12 mouse cellular contexts compared by ENCODE assay signal in the genomic region with DNA sequence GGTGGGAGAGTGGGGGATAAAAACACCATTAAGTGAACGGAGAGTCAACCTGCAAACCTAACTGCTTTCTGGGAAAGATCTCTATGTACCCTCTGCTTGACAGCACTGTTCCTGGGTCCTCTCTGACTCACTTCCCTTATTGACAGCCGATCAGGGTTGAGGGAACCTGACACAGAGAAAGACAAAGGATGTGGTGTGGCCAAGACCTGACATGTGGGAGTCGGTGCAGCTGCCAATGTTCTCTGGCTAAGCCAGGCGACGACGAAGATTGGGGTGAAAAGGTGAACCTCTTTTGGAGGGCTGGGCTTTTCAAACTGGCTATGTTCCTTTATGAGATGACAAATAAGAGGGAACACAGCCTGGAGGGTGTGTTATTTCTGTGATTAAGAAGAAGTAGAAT.
DNase-seq lines count a peak whose midpoint lies in the region; ATAC-seq lines count a peak whose summit lies in the region.
"Had no signal": no experiment of that assay in that cellular context is flagged by ENCODE, and none has a peak within 500 bp of the region (broad histone marks: within the 10 kb centered on the region; RNA-seq: fewer than 3 reads in every experiment).

No protein-coding gene starts in this region.

- H3K4me3 ChIP-seq in forebrain, embryonic 13.5 days: no peak overlapping the region
- no peak overlapping the region for H3K4me3 ChIP-seq in forebrain, embryonic 14.5 days (ENCODE audit: low read depth, low read length)
- H3K4me3 ChIP-seq in embryonic facial prominence, embryonic 10.5 days: no peak overlapping the region
- no peak overlapping the region for H3K4me3 ChIP-seq in intestine, embryonic 15.5 days (replicated peaks)
- H3K4me3 ChIP-seq: embryonic facial prominence, embryonic 15.5 days; hindbrain, embryonic 15.5 days; limb, embryonic 12.5 days had no signal

- ATAC-seq in forebrain, embryonic 13.5 days: 0 out of 2 replicates have a peak, but pooled peaks have one; percentile 38
- ATAC-seq in forebrain, embryonic 14.5 days: no peak
- ATAC-seq in intestine, embryonic 15.5 days: no peak

- WGBS in forebrain, embryonic 13.5 days: 38% methylated on average over 6 of the region's 6 CpGs
- 66% methylated on average over 6 of the region's 6 CpGs for WGBS in forebrain, embryonic 14.5 days
- WGBS in embryonic facial prominence, embryonic 10.5 days: 43% methylated on average over 6 of the region's 6 CpGs
- 45% methylated on average over 6 of the region's 6 CpGs for WGBS in intestine, embryonic 15.5 days

- no peak overlapping the region for H3K4me2 ChIP-seq in forebrain, embryonic 13.5 days
- H3K4me2 ChIP-seq in forebrain, embryonic 14.5 days (ENCODE audit: low read length): no peak overlapping the region
- no peak overlapping the region for H3K4me2 ChIP-seq in intestine, embryonic 15.5 days (replicated peaks)
- H3K4me2 ChIP-seq: embryonic facial prominence, embryonic 15.5 days; hindbrain, embryonic 15.5 days; limb, embryonic 12.5 days had no signal

- H3K4me1 ChIP-seq in forebrain, embryonic 13.5 days: no peaks in the 10 kb centered on the region
- no peaks in the 10 kb centered on the region for H3K4me1 ChIP-seq in forebrain, embryonic 14.5 days (ENCODE audit: control insufficient read depth, insufficient read depth, low read length)
- peaks cover 4% of the 10 kb centered on the region; the same call in 1 of the 2 replicates for H3K4me1 ChIP-seq in embryonic facial prominence, embryonic 10.5 days
- no peaks in the 10 kb centered on the region for H3K4me1 ChIP-seq in intestine, embryonic 15.5 days (replicated peaks)
- H3K4me1 ChIP-seq: embryonic facial prominence, embryonic 15.5 days; hindbrain, embryonic 15.5 days; limb, embryonic 12.5 days had no signal

- no peaks in the 10 kb centered on the region for H3K9me3 ChIP-seq in forebrain, embryonic 13.5 days (replicated peaks)
- no peaks in the 10 kb centered on the region for H3K9me3 ChIP-seq in forebrain, embryonic 14.5 days (replicated peaks; ENCODE audit: control insufficient read depth, low read length)
- no peaks in the 10 kb centered on the region for H3K9me3 ChIP-seq in embryonic facial prominence, embryonic 10.5 days
- H3K9me3 ChIP-seq in intestine, embryonic 15.5 days: no peaks in the 10 kb centered on the region
- H3K9me3 ChIP-seq: embryonic facial prominence, embryonic 15.5 days; hindbrain, embryonic 15.5 days; limb, embryonic 12.5 days had no signal

- H3K9ac ChIP-seq in forebrain, embryonic 13.5 days: no peak overlapping the region
- H3K9ac ChIP-seq in forebrain, embryonic 14.5 days (ENCODE audit: low read length): no peak overlapping the region
- H3K9ac ChIP-seq in intestine, embryonic 15.5 days: no peak overlapping the region
- H3K9ac ChIP-seq: embryonic facial prominence, embryonic 15.5 days; hindbrain, embryonic 15.5 days; limb, embryonic 12.5 days had no signal

- H3K36me3 ChIP-seq in forebrain, embryonic 13.5 days (ENCODE audit: poor library complexity, severe bottlenecking): no peaks in the 10 kb centered on the region
- no peaks in the 10 kb centered on the region for H3K36me3 ChIP-seq in forebrain, embryonic 14.5 days (ENCODE audit: control insufficient read depth, insufficient read depth, low read length)
- no peaks in the 10 kb centered on the region for H3K36me3 ChIP-seq in embryonic facial prominence, embryonic 10.5 days (replicated peaks)
- H3K36me3 ChIP-seq in intestine, embryonic 15.5 days: no peaks in the 10 kb centered on the region
- H3K36me3 ChIP-seq: embryonic facial prominence, embryonic 15.5 days; hindbrain, embryonic 15.5 days; limb, embryonic 12.5 days had no signal

- no peak for DNase-seq in forebrain, embryonic 14.5 days (ENCODE audit: low spot score)
- peak; percentile 13 for DNase-seq in 3T3-L1 (ENCODE audit: low read depth, low spot score)
- DNase-seq in embryonic facial prominence, embryonic 10.5 days (ENCODE audit: low spot score): peak; percentile 11
- peak; percentile 10 to 26 for DNase-seq in lung, postnatal 4 days
- no peak for DNase-seq in gastrocnemius, postnatal 10 days
- no peak for DNase-seq in left cerebral cortex, adult 11 months (ENCODE audit: low spot score)

- H3K27ac ChIP-seq in forebrain, embryonic 13.5 days: no peak overlapping the region
- no peak overlapping the region for H3K27ac ChIP-seq in forebrain, embryonic 14.5 days (ENCODE audit: low read depth, low read length)
- H3K27ac ChIP-seq in embryonic facial prominence, embryonic 10.5 days (replicated peaks): no peak overlapping the region
- no peak overlapping the region for H3K27ac ChIP-seq in intestine, embryonic 15.5 days
- H3K27ac ChIP-seq: embryonic facial prominence, embryonic 15.5 days; hindbrain, embryonic 15.5 days; limb, embryonic 12.5 days had no signal

- H3K27me3 ChIP-seq in forebrain, embryonic 13.5 days: no peaks in the 10 kb centered on the region
- no peaks in the 10 kb centered on the region for H3K27me3 ChIP-seq in forebrain, embryonic 14.5 days (replicated peaks; ENCODE audit: control insufficient read depth, insufficient read depth, low read length)
- no peaks in the 10 kb centered on the region for H3K27me3 ChIP-seq in embryonic facial prominence, embryonic 10.5 days (replicated peaks; ENCODE audit: low read depth, poor library complexity, severe bottlenecking)
- H3K27me3 ChIP-seq in intestine, embryonic 15.5 days (replicated peaks): no peaks in the 10 kb centered on the region
- H3K27me3 ChIP-seq: CH12.LX; embryonic facial prominence, embryonic 15.5 days; hindbrain, embryonic 15.5 days; limb, embryonic 12.5 days had no signal

Comparison
In these comparisons a context has a peak if more than half of its experiments do, and no peak if none do; other contexts are left out.
1. DNase-seq: peak in 3T3-L1 (single experiment), embryonic facial prominence, embryonic 10.5 days (single experiment) and lung, postnatal 4 days (2 of 2); none in forebrain, embryonic 14.5 days (single experiment), gastrocnemius, postnatal 10 days (single experiment) and left cerebral cortex, adult 11 months (single experiment).